Mouse (Mus musculus) R1 (cell line): ENCODE results near the gene Wdr44.
A peak's percentile ranks its signal among the peaks of the same experiment; 100 is the strongest.
"Not testable (repeated sequence)": the region's sequence is repeated elsewhere in the genome, so short reads cannot be mapped to it uniquely, and the experiment has no call there.

Experiments used
- DNase-seq: peaks from one replicate; pipeline ENCODE4 v3.0.0-alpha.2; 2018; ENCODE audit warnings: low read depth, low spot score

Gene Wdr44

DNA sequence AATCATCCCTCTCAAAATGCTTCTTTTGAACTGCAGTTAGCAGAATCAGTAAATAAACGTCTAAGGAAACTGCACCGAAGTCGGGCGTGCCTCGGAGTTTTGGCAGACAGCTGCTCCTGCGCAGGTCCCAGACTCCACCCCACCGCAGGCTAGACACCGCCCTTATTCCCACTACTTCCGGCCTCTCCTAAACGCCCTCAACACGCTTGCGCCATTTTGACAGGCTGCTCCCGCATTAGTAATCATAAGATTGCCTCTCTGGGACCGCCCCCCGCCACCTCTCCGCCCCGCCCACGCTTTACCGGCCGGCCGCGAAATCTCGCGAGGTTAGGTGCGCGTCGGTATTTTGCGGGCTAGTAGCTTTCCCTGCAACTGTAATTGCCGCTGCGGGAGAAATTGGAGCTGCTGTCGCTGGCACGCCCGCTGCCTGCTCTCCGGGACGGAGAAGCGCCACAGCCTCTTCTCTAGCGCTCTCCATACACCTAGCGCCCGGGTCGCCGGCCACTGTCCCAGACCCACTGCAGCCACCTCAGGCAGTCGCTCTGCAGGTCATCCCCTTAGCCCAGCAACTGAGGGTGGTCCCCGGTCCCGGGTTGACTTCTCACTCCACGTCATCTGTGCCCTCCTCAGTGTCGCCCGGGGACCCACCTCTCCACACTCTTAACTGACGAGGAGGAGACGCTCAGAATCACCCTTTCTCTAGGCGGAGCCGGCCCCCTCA lies at the start of gene Wdr44:
Gene Wdr44, plus strand, starts transcription at position 330 of the 721 bp plus-strand sequence.
- DNase-seq = peak; percentile 93

- DNase-seq = no peak
These were observed 44.5 kb upstream of the Wdr44 start for GRCm38 (mm10) chrX:23648371-23648770.

DNA sequence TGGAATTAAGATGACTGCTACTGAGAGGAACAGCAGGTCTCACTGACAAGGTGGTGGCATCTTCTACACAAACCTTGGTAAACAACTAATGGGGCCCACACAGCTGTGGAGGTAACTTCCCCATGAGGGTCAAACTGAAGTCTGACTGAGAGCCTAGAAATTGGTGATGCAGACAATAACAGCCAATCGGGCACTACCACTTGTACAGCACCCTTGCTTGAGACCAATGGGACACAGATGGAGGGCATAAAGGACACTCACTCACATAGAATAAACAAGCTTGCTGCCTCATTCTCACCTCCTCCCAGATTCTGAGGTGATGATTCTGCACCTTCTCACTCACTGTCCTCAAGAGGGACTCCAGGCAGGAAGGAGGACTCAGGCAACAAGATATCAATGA lies 30.6 kb upstream of the Wdr44 start:
- no peak for DNase-seq

GRCm38 (mm10) chrX:23673193-23673592 lies 19.7 kb upstream of the Wdr44 start:
- no peak for DNase-seq

DNA sequence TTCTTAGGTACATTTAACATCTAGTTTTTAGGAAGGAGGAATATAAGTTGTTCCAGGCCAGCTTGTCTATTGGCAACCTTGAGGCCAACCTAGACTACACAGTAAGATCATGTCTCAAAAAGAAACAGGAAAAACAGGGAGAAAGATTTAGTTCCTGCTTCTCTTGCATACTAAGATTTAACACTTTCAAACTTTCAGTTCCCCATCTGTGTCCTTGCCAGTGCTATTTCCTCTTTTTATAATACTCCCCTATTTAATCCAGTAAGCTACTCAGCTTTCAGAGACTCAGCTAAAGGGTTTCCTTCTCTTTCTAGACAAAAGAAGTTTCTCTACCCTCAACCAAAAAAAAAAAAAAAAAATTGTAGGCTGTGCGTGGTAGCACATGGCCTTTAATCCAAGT lies 17.4 kb upstream of the Wdr44 start:
- DNase-seq = no peak

- DNase-seq = no peak
These were observed 16.3 kb upstream of the Wdr44 start for GRCm38 (mm10) chrX:23676583-23676982.

DNA sequence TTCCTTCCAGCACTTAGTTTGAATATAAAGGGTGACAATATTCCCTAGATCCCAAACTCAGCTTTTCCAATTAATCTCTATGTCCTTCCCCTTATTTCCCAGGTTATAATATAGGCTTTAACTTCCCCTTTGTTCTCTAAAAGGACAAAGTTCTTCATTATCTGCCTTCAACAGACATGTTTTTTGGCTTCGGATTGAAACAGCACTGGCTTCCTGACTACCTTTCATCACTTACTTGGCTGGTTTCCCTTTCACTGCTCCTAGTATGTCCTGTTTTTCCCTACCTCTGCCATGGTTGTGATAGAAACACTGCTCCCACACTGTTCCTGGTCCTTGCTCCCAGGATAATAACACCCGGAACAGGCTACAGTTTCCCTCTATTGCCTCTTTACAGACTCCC lies 15.3 kb upstream of the Wdr44 start:
- DNase-seq = no peak

GRCm38 (mm10) chrX:23692336-23692721 lies 522 bp upstream of the Wdr44 start:
- DNase-seq = no peak

GRCm38 (mm10) chrX:23693443-23694400 lies 871 bp downstream of the Wdr44 start:
- DNase-seq = peak; percentile 3

DNA sequence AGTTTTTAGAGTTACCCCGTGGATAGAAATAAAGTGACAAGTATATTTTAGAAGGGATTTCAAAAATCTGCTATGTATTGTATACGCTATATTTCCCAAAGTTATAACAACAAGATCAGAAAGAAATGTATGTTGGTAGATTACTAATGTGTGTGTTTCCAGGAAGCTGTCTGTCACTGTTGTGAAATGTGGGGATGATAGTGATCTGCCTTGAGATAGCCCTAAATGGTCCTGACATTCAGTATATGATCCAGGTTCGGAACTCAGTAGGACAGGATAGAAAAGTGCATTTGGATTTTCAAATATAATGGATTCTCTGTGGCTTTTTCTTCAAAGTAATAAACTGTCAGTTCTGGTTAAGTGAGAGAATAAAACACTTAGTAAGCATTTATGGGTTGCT lies 1.7 kb downstream of the Wdr44 start:
- DNase-seq = no peak

DNA sequence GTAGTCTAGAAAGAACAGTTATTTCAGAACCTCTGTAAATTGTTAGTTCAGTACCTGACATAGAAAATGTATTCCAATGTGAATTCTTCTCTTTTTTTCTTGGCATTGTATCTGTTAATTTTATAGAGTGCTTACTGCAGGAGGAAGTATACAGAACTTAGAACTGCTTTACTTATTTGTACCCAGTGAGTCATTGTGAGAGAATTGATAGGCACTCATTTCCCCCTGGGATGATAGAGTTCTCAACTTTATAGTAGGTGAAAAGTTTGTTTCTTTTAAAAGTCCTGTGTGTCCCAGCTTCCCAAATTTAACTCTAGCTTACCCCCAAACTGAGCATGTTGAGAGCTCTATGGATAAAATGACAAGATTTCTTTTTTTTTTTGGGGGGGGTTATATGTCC lies 2.3 kb downstream of the Wdr44 start:
- DNase-seq = no peak

DNA sequence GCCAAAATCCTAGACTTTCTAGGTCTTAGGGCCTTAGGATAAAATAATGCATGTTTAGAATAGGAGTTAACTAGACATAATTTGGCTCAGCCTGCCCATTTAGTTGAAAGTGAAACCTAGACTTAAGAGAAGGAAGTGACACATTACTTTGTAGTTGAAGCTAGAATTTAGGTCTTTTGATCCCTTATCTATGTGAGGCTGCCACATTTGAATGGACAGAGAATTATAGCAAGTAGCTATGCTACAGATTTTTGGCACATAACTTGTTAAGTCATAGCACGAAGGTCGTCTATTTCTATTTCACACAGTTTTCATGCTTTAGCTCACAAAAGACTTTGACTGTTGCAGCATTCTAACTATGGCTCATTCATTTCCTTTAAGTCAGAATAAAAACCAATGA lies 4.5 kb downstream of the Wdr44 start:
- no peak for DNase-seq

DNA sequence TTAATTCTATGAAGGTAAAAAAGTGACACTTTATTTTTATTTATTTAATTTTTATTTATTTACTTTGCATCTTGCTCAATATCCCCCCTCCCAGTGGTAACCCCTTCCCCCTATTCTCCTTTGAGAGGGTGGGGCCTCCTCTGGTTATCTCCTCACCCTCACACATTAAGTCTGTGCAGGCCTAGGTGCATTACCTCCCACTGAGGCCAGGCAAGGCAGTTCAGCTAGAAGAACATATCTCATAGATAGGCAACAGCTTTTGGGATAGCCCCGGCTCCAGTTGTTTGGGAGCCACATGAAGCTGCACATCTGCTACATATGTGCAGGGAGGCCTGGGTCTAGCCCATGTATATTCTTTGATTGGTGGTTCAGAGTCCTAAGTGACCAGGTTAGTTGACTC lies 6.2 kb downstream of the Wdr44 start:
- DNase-seq = no peak

DNA sequence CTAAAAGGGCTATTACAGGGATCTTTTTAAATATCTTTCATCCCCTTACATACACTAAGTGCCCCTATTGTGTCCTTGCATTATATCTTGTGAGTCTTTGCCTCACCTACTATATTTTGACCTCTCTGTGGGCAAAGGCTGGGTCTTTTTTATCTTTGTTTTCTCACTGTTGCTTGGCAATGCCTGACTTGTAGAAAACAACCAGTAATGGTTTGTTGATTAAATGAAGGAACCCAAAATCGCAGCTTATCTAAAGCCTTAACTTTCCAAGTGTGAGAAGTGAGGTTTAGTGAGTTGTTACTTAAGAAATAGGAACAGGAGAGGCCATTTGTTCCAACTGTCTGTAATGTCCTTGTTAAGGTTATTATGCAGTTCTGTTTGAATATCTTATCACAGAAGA lies 24.4 kb downstream of the Wdr44 start:
- DNase-seq = no peak

DNA sequence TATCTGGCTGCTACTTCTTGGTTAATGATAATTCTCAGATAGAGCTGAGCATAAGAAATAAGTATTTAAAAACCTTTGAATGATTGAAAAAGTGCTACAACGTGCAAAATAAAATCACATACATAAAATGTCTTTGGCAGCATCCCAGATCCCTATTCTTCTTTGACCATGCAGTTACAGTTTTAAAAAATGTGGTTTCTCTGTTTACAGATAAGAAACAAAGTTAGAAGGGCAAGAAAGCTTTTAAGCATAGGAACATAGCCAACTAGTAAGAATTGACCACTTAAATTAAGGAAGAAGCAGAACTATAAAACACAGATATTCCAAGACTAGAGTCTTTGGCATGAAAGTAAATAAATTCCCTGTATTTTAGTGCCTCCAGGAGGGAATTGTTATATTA lies 34.6 kb downstream of the Wdr44 start:
- DNase-seq = no peak

- no peak for DNase-seq
These were observed 61.8 kb downstream of the Wdr44 start for GRCm38 (mm10) chrX:23754671-23755070.

GRCm38 (mm10) chrX:23767849-23768248 lies 75.0 kb downstream of the Wdr44 start:
- no peak for DNase-seq

DNA sequence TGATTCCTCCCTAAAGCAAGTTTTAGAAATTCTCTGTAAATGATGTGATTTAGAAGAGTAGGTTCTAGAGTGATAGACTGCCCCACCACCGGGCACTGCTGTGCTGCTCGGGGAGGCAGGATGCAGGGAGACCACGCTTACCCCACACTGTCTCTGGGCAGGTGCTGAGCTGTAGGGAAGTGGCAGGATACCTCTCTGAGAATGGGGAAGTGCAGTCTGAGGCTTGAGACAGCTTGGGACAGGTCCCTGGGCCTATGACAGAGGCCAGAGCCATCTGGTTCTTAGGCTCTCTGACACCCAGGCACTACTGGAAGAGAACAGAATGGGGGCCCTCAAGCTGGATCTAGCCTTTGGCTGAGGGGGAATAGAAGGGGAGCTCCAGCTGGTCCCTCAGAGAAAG lies 114.3 kb downstream of the Wdr44 start:
- DNase-seq = no peak

DNA sequence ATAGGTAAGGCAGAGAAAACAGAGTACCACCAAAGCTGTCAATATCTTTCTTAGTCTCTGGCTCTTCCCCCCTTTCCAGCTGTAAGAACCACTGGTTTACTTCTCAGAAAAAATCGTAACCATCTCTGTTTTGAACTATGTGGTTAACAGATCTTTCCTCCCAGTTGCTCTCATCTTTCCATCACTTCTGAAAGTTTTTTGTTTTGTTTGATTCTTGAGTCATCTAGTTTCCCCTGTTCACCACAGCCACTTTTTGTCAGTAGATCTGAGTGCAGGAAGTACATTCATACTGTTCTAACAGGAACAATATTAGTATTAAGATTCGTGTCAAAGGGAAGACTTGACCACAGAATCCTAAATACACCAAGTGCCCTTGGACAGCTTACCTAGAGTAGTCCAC lies 117.5 kb downstream of the Wdr44 start:
- DNase-seq = no peak

GRCm38 (mm10) chrX:23813287-23813686 lies 120.4 kb downstream of the Wdr44 start:
- not testable (repeated sequence) for DNase-seq

DNA sequence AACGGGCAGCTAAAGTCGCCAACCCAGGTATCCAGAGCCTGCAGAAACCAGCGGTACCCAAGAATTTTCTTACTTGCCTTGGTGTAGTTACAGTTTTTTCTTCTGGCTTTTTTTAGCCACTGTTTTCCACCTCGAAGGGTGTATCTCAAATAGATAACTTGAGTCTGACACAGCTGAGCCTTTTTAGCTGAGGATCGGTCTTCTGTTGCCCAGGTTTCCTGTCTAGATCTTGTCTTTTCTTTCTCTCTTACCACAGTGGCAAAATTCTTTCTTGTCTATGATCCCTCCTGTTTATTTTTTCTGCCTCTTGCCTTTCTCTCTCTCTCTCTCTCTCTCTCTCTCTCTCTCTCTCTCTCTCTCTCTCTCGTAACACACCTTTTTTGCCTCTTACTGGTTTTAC lies 130.0 kb downstream of the Wdr44 start:
- not testable (repeated sequence) for DNase-seq

DNA sequence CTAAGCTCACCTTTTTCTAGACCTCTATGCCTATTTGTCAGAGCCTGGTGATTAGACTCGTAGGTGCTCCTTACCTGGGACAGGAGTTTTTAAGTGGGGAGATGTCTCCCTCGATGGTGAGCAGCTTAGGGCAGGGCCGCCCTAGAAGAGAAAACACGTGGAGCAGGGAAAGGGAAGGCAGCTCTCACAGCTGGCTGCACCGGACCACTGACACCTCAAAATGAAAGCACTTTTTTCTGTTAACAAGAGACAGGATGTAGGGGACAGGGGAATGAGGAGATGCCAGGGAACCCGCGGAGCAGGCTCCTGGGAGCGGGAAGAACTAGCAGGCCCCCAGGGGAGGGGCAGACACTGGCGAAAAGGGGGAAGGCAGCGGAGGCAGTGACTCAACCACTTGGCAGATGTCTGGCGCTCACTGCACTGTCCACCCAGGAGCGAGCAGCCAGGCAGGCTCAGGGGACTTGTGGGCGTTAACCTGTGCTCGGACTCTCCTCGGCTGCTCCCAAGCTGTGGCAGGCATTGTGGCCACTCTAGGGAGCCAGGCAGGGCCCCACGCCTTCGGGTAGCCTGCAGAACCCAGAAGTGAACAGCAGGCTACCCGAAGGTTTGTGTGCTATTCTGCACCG lies 130.7 kb downstream of the Wdr44 start:
- no peak for DNase-seq
